11 mouse cellular contexts compared by ENCODE assay signal in the genomic region with DNA sequence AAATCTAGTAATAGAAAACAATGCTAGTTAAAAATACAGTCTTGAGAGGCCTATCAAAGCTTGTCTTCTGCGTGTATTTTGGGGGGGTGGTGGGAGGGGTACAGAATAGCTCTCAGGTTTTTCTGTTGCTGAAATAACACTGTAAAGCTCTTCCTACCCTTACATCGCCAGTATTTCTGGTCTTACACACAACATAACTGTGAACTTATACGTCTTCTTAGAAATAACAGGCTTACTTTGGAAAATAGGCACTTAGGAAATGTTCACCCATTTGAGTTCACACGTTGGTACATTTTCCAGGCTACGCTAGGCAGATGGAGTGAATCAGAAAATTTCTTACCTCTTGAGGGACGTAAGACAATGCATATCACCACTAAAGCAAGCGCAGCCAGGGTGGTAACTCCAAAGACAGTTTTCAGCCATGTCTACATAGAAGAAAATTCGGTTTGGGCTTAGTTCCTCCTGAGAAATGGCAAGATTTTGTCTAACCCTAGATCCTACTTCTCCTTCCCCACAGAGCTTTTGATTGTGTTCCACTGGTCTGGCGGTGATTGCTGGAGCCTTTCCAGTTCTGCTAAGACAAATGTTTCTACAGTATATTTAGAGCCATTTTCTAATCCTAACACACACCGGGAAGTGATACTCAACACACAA. TPM values are rescaled to one million over a fixed set of nuclear protein-coding genes. Genes with fewer than 3 reads are reported as not detected.
DNase-seq lines count a peak whose midpoint lies in the region; ATAC-seq and TF ChIP-seq lines count a peak whose summit lies in the region.
"Had no signal": no experiment of that assay in that cellular context is flagged by ENCODE, and none has a peak within 500 bp of the region (broad histone marks: within the 10 kb centered on the region; RNA-seq: fewer than 3 reads in every experiment).

No protein-coding gene starts in this region.

- no peak for ATAC-seq in lung, postnatal 0 days
- ATAC-seq in stomach, embryonic 16.5 days (ENCODE audit: insufficient read depth, low FRiP score): no peak; the same call in 1 of the 2 replicates
- no peak for ATAC-seq in CD4-positive, CD25-positive, alpha-beta regulatory T cell, adult 4 months
- ATAC-seq: liver, embryonic 12.5 days had no signal

- peak overlapping the region; percentile 57 for H3K27ac ChIP-seq in heart, adult 2 months
- no peak overlapping the region for H3K27ac ChIP-seq in lung, postnatal 0 days (ENCODE audit: low read length)
- H3K27ac ChIP-seq in stomach, embryonic 16.5 days (ENCODE audit: low read length): peak overlapping the region; percentile 57
- H3K27ac ChIP-seq: liver, embryonic 12.5 days had no signal

- no peak for TF ChIP-seq POLR2A in heart, adult 2 months (IDR thresholded peaks at IDR 0.05; ENCODE audit: insufficient read depth, low read depth, low read length)

- peak overlapping the region; percentile 62 for H3K9ac ChIP-seq in heart, adult 2 months (ENCODE audit: low read depth, low read length)
- H3K9ac ChIP-seq in lung, postnatal 0 days (replicated peaks; ENCODE audit: low read depth): no peak overlapping the region
- peak overlapping the region; percentile 45 for H3K9ac ChIP-seq in stomach, embryonic 16.5 days (ENCODE audit: low read length)
- H3K9ac ChIP-seq: liver, embryonic 12.5 days had no signal

- H3K9me3 ChIP-seq in lung, postnatal 0 days (ENCODE audit: low read length): no peaks in the 10 kb centered on the region
- H3K9me3 ChIP-seq in stomach, embryonic 16.5 days (replicated peaks; ENCODE audit: control insufficient read depth, low read length): no peaks in the 10 kb centered on the region
- H3K9me3 ChIP-seq: liver, embryonic 12.5 days had no signal

- H3K4me3 ChIP-seq in heart, adult 2 months: peak overlapping the region; percentile 7; the same call in 1 of the 2 replicates
- H3K4me3 ChIP-seq in lung, postnatal 0 days (ENCODE audit: low read depth, low read length): no peak overlapping the region
- H3K4me3 ChIP-seq in stomach, embryonic 16.5 days (replicated peaks; ENCODE audit: low read length): peak overlapping the region; percentile 39
- H3K4me3 ChIP-seq: liver, embryonic 12.5 days had no signal

- H3K4me1 ChIP-seq in heart, adult 2 months (ENCODE audit: control insufficient read depth, insufficient read depth, low read length): no peaks in the 10 kb centered on the region
- no peaks in the 10 kb centered on the region for H3K4me1 ChIP-seq in lung, postnatal 0 days (ENCODE audit: insufficient read depth, low read depth, low read length)
- H3K4me1 ChIP-seq in stomach, embryonic 16.5 days (ENCODE audit: control insufficient read depth, insufficient read depth, low read length): no peaks in the 10 kb centered on the region
- H3K4me1 ChIP-seq: liver, embryonic 12.5 days had no signal

- H3K36me3 ChIP-seq in heart, adult 2 months (ENCODE audit: control insufficient read depth, insufficient read depth, low read length): no peaks in the 10 kb centered on the region
- no peaks in the 10 kb centered on the region for H3K36me3 ChIP-seq in lung, postnatal 0 days (ENCODE audit: insufficient read depth, low read length)
- H3K36me3 ChIP-seq in stomach, embryonic 16.5 days (ENCODE audit: control insufficient read depth, insufficient read depth, low read length): no peaks in the 10 kb centered on the region
- H3K36me3 ChIP-seq: liver, embryonic 12.5 days had no signal

- no peak for TF ChIP-seq EP300 in heart, adult 2 months (IDR thresholded peaks at IDR 0.05; ENCODE audit: insufficient read depth, low read depth, low read length)
- TF ChIP-seq EP300 in lung, postnatal 0 days (IDR thresholded peaks at IDR 0.05): no peak

- TF ChIP-seq CTCF in heart, adult 2 months (IDR thresholded peaks at IDR 0.05): no peak
- TF ChIP-seq CTCF in lung, postnatal 0 days (IDR thresholded peaks at IDR 0.05): no peak

- intact Hi-C loops in heart, adult 2 months (cut with DNase I): no loop called here

- 63% methylated on average over 10 of the region's 10 CpGs for WGBS in heart, adult 2 months
- WGBS in lung, postnatal 0 days: 75% methylated on average over 10 of the region's 10 CpGs
- 54% methylated on average over 10 of the region's 10 CpGs for WGBS in stomach, embryonic 16.5 days

- no peaks in the 10 kb centered on the region for H3K79me2 ChIP-seq in heart, adult 2 months (replicated peaks; ENCODE audit: control insufficient read depth, insufficient read depth, low read length)

- H3K27me3 ChIP-seq in heart, adult 2 months (ENCODE audit: control insufficient read depth, insufficient read depth, low read length): no peaks in the 10 kb centered on the region
- no peaks in the 10 kb centered on the region for H3K27me3 ChIP-seq in lung, postnatal 0 days (replicated peaks; ENCODE audit: insufficient read depth, low read length)
- H3K27me3 ChIP-seq in stomach, embryonic 16.5 days (ENCODE audit: control insufficient read depth, insufficient read depth, low read length): no peaks in the 10 kb centered on the region
- H3K27me3 ChIP-seq: liver, embryonic 12.5 days had no signal

- peak overlapping the region; percentile 28; the same call in 1 of the 2 replicates for H3K4me2 ChIP-seq in lung, postnatal 0 days (replicated peaks; ENCODE audit: low read depth, low read length)
- peak overlapping the region; percentile 38 for H3K4me2 ChIP-seq in stomach, embryonic 16.5 days (ENCODE audit: low read depth, low read length)
- H3K4me2 ChIP-seq: liver, embryonic 12.5 days had no signal

- DNase-seq in heart, adult 2 months: no peak
- no peak for DNase-seq in heart, adult 8-10 months (ENCODE audit: low spot score)
- no peak for DNase-seq in lung, postnatal 0 days (ENCODE audit: low spot score)
- DNase-seq in lung, postnatal 4 days: no peak
- DNase-seq in heart, postnatal 4 days: peak; percentile 12
- no peak for DNase-seq in thymus, postnatal 0 days (ENCODE audit: low spot score)
- DNase-seq: adrenal gland, postnatal 36 days; spleen, adult 18-20 months had no signal

RNA-seq across cellular contexts. Expression of a gene that starts 0.6 kb away (rescaled TPM):
- total RNA-seq in heart, adult 2 months (2021): 1 to 10 TPM; 3.8 to 5.0 TPM
- polyA plus RNA-seq in heart, adult 2 months (2012; rRNA removed): 1.4 and 4.8 TPM in 2 replicates
- 1 to 10 TPM; 2.3 to 4.4 (median 3.0) TPM for total RNA-seq in heart, adult 8-10 months (2022)
- polyA plus RNA-seq in lung, postnatal 0 days (2015; fragmentation: Nextera tagmentation; extraction: Ambion mirVana): 0.90 and 1.1 TPM in 2 replicates
- 1 to 10 TPM; 8.1 to 8.2 TPM for total RNA-seq in heart, postnatal 4 days (2021)
- polyA plus RNA-seq in stomach, embryonic 16.5 days (2015; fragmentation: Nextera tagmentation; extraction: Ambion mirVana): 17.1 and 18.4 TPM in 2 replicates
- 1.8 and 3.4 TPM in 2 replicates for polyA plus RNA-seq in thymus, postnatal 0 days (2015; fragmentation: Nextera tagmentation; extraction: Ambion mirVana)
- polyA plus RNA-seq in CD4-positive, CD25-positive, alpha-beta regulatory T cell, adult 4 months (2017; shearing (Covaris generic)): under 1 TPM in 1 of 2 experiments, not detected in 1; 0.27 TPM
